In the genomic region with DNA sequence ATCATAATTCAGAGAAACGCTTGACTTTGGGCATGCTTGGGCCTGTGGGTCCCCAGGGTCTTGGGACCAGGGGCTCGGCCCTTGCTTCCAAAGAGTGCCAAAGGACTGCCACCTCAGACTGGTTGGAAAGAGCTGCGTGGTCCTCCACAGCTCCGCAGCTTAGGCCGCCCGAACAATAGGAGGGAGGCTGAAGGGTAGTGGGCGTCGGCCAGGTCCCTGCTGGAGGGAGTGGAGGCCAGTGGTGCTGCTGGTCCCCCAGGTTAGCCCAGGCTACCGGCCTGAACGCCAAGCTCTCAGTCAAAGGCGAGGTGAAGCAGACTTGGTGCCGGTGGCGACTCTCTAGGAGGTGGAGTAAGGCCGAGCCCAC, we compare ENCODE assay signal across 8 mouse cellular contexts. TPM values are rescaled to one million over a fixed set of nuclear protein-coding genes. Genes with fewer than 3 reads are reported as not detected.
DNase-seq lines count a peak whose midpoint lies in the region; ATAC-seq and TF ChIP-seq lines count a peak whose summit lies in the region.

No protein-coding gene starts in this region.

- 31% methylated on average over 14 of the region's 14 CpGs for WGBS in cerebellum, adult 2 months
- 18% methylated on average over 14 of the region's 14 CpGs for WGBS in lung, embryonic 16.5 days
- 17% methylated on average over 14 of the region's 14 CpGs for WGBS in intestine, embryonic 16.5 days
- WGBS in neural tube, embryonic 13.5 days: 7% methylated on average over 14 of the region's 14 CpGs

- no peaks in the 10 kb centered on the region for H3K9me3 ChIP-seq in lung, embryonic 16.5 days (ENCODE audit: control insufficient read depth, low read length)
- no peaks in the 10 kb centered on the region for H3K9me3 ChIP-seq in intestine, embryonic 16.5 days (ENCODE audit: control insufficient read depth, low read length)
- no peaks in the 10 kb centered on the region for H3K9me3 ChIP-seq in neural tube, embryonic 13.5 days

- DNase-seq in cerebellum, adult 2 months: no peak
- no peak for DNase-seq in cerebellum, adult 8-10 months
- no peak for DNase-seq in lung, postnatal 14 days
- no peak for DNase-seq in cerebellum, adult 9-10 months
- DNase-seq in spleen, postnatal 36 days (ENCODE audit: low spot score in 2 of 2): no peak

- no peaks in the 10 kb centered on the region for H3K27me3 ChIP-seq in cerebellum, adult 2 months (ENCODE audit: control insufficient read depth, insufficient read depth, low read length)
- H3K27me3 ChIP-seq in lung, embryonic 16.5 days (ENCODE audit: control insufficient read depth, insufficient read depth, low read depth, low read length): peaks cover 26% of the 10 kb centered on the region
- no peaks in the 10 kb centered on the region; the same call in 1 of the 2 replicates for H3K27me3 ChIP-seq in intestine, embryonic 16.5 days (replicated peaks; ENCODE audit: control insufficient read depth, insufficient read depth, low read length)
- peaks cover 58% of the 10 kb centered on the region for H3K27me3 ChIP-seq in neural tube, embryonic 13.5 days

- peak overlapping the region; percentile 71 for H3K9ac ChIP-seq in lung, embryonic 16.5 days (ENCODE audit: low read length)
- peak overlapping the region; percentile 74 for H3K9ac ChIP-seq in intestine, embryonic 16.5 days (ENCODE audit: low read depth, low read length)
- H3K9ac ChIP-seq in neural tube, embryonic 13.5 days: peak overlapping the region; percentile 82

- H3K36me3 ChIP-seq in lung, embryonic 16.5 days (ENCODE audit: control insufficient read depth, insufficient read depth, low read length): no peaks in the 10 kb centered on the region
- no peaks in the 10 kb centered on the region for H3K36me3 ChIP-seq in intestine, embryonic 16.5 days (ENCODE audit: control insufficient read depth, insufficient read depth, low read length)
- H3K36me3 ChIP-seq in neural tube, embryonic 13.5 days: no peaks in the 10 kb centered on the region

- H3K4me3 ChIP-seq in cerebellum, adult 2 months (replicated peaks; ENCODE audit: insufficient read depth, low read depth, low read length): peak overlapping the region; percentile 56
- peak overlapping the region; percentile 63 for H3K4me3 ChIP-seq in lung, embryonic 16.5 days (ENCODE audit: low read length)
- peak overlapping the region; percentile 68 for H3K4me3 ChIP-seq in intestine, embryonic 16.5 days (ENCODE audit: low read length)
- peak overlapping the region; percentile 73 for H3K4me3 ChIP-seq in neural tube, embryonic 13.5 days

- TF ChIP-seq POLR2A in cerebellum, adult 2 months (IDR thresholded peaks at IDR 0.05; ENCODE audit: borderline replicate concordance, insufficient read depth, low read length): no peak

- peak overlapping the region; percentile 97 for H3K4me2 ChIP-seq in lung, embryonic 16.5 days (ENCODE audit: low read depth, low read length)
- peak overlapping the region; percentile 98 for H3K4me2 ChIP-seq in intestine, embryonic 16.5 days (ENCODE audit: low read depth, low read length)
- H3K4me2 ChIP-seq in neural tube, embryonic 13.5 days: peak overlapping the region; percentile 78

- peaks cover 5% of the 10 kb centered on the region; the same call in 1 of the 2 replicates for H3K4me1 ChIP-seq in cerebellum, adult 2 months (ENCODE audit: control insufficient read depth, insufficient read depth, low read length)
- H3K4me1 ChIP-seq in lung, embryonic 16.5 days (replicated peaks; ENCODE audit: control insufficient read depth, insufficient read depth, low read length): peaks cover 16% of the 10 kb centered on the region; the same call in 1 of the 2 replicates
- H3K4me1 ChIP-seq in intestine, embryonic 16.5 days (ENCODE audit: control insufficient read depth, insufficient read depth, low read length): peaks cover 18% of the 10 kb centered on the region
- H3K4me1 ChIP-seq in neural tube, embryonic 13.5 days (replicated peaks): peaks cover 35% of the 10 kb centered on the region

- TF ChIP-seq CTCF in cerebellum, adult 2 months (IDR thresholded peaks at IDR 0.05; ENCODE audit: borderline replicate concordance, insufficient read depth, low read depth, low read length): no peak

- ATAC-seq in lung, embryonic 16.5 days (ENCODE audit: low read depth): no peak; the same call in none of the 2 replicates
- ATAC-seq in intestine, embryonic 16.5 days: no peak; the same call in 1 of the 2 replicates
- ATAC-seq in neural tube, embryonic 13.5 days (ENCODE audit: low read depth): peak; percentile 48

- no peak overlapping the region for H3K27ac ChIP-seq in cerebellum, adult 2 months (ENCODE audit: insufficient read depth, low read length)
- H3K27ac ChIP-seq in lung, embryonic 16.5 days (ENCODE audit: low read length): no peak overlapping the region
- H3K27ac ChIP-seq in intestine, embryonic 16.5 days (ENCODE audit: low read length): no peak overlapping the region
- peak overlapping the region; percentile 91 for H3K27ac ChIP-seq in neural tube, embryonic 13.5 days (replicated peaks)

RNA-seq across cellular contexts. Expression of a gene that starts 0.4 kb away (rescaled TPM):
- polyA plus RNA-seq in cerebellum, adult 2 months (2012; rRNA removed): 219 and 223 TPM in 2 replicates
- polyA plus RNA-seq in lung, embryonic 16.5 days (2015; fragmentation: Nextera tagmentation; extraction: Ambion mirVana): 2.1 and 2.2 TPM in 2 replicates
- 1.7 and 2.0 TPM in 2 replicates for polyA plus RNA-seq in intestine, embryonic 16.5 days (2015; fragmentation: Nextera tagmentation; extraction: Ambion mirVana)
- 7.8 and 9.4 TPM in 2 replicates for polyA plus RNA-seq in neural tube, embryonic 13.5 days (2015; fragmentation: Nextera tagmentation; extraction: Ambion mirVana)

Comparison
In these comparisons a context has a peak if more than half of its experiments do, and no peak if none do; other contexts are left out.
1. RNA of a gene that starts 0.4 kb away (polyA plus RNA-seq): 219 to 223 TPM in cerebellum, adult 2 months; 7.8 to 9.4 TPM in neural tube, embryonic 13.5 days, 2.1 to 2.2 TPM in lung, embryonic 16.5 days and 1.7 to 2.0 TPM in intestine, embryonic 16.5 days; every median in the first group is over 10 times any median in the second.
2. Peak in every context shown above with its lines, with median percentiles within 50 percentile points of each other: H3K4me3 ChIP-seq, H3K4me2 ChIP-seq and H3K9ac ChIP-seq.